Mouse (Mus musculus) MEL (cell line): ENCODE measurements around the gene Wbp4.

Source experiments
- CTCF ChIP-seq, 3 experiments: IDR thresholded peaks in 2 of 3; conservative IDR thresholded peaks in 1 of 3; 2 replicates each; pipeline ENCODE4 v1.5.1; 2011 to 2012; ENCODE audit warnings: low read length in 3 of 3, low read depth in 2 of 3, mild to moderate bottlenecking in 2 of 3, improper control_type of control experiment in 1 of 3, inconsistent platforms in 1 of 3, mixed read lengths in 1 of 3, moderate library complexity in 1 of 3; ENCODE audit not compliant: control insufficient read depth in 1 of 3, insufficient read depth in 1 of 3, poor library complexity in 1 of 3, severe bottlenecking in 1 of 3
- ELF1 ChIP-seq: IDR thresholded peaks from 2 replicates; pipeline ENCODE4 v1.6.1; 2014; ENCODE audit warnings: low read depth, mild to moderate bottlenecking, inconsistent platforms, low read length, improper control_type of control experiment, moderate library complexity
- KAT2A ChIP-seq: conservative IDR thresholded peaks from 2 replicates; pipeline ENCODE4 v1.6.1; 2012; ENCODE audit warnings: low read depth, low read length, improper control_type of control experiment, inconsistent platforms
- MYB ChIP-seq: IDR thresholded peaks from 2 replicates; pipeline ENCODE4 v1.6.1; 2011; ENCODE audit warnings: mild to moderate bottlenecking, low read depth, low read length, improper control_type of control experiment
- MYC ChIP-seq: IDR thresholded peaks from 2 replicates; pipeline ENCODE4 v1.6.1; 2011; ENCODE audit warnings: low read depth, mild to moderate bottlenecking, low read length, improper control_type of control experiment, moderate library complexity
- SMC3 ChIP-seq: IDR thresholded peaks from 2 replicates; pipeline ENCODE4 v1.6.1; 2011; ENCODE audit warnings: low read depth, low read length, improper control_type of control experiment

DNA sequence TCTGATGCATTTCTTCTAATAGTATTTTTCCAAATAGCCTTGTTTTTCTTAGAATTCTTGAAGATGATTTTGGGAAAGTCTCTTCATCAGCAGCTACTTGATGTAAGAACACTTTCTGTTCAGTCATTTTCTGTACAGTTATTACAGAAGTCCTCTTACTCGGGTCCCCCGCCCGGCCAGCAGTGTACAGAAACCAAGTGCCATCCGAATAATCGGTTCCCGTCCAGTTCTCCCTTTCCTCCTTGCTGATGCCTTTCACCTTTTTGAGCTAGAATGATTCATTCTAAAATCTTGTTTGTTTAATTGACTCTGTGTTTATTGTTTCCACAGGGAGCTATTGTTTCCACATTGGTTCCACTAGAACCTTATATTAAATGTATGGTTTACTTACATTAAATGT lies 49.4 kb upstream of the Wbp4 start:
- TF ChIP-seq CTCF (IDR thresholded peaks at IDR 0.05 in 2 of 3, conservative IDR thresholded peaks at IDR 0.05 in 1 of 3; ENCODE audit: control insufficient read depth in 1 of 3, insufficient read depth in 1 of 3, low read depth in 2 of 3, low read length in 3 of 3, poor library complexity in 1 of 3, severe bottlenecking in 1 of 3) (no peak), MYC (no peak), KAT2A (no peak), ELF1 (no peak), SMC3 (no peak), MYB (no peak)
